Mouse (Mus musculus) erythroblast, embryonic 14.5 days (primary cell): Measurements from ENCODE around the gene Gm49450. TPM values are rescaled to one million over a fixed set of nuclear protein-coding genes. Genes with fewer than 3 reads are reported as not detected.

ENCODE experiments used
- H3K27me3 ChIP-seq: 2 replicates; pipeline ENCODE4 v1.6.1; 2012; ENCODE audit warnings: inconsistent platforms; ENCODE audit not compliant: control insufficient read depth
- H3K36me3 ChIP-seq: 2 replicates; pipeline ENCODE4 v1.6.1; 2012; ENCODE audit warnings: mild to moderate bottlenecking, inconsistent platforms; ENCODE audit not compliant: control insufficient read depth
- H3K4me1 ChIP-seq: 2 replicates; pipeline ENCODE4 v1.6.1; 2012; ENCODE audit warnings: inconsistent platforms; ENCODE audit not compliant: control insufficient read depth
- H3K4me3 ChIP-seq: replicated peaks from 2 replicates; pipeline ENCODE3; 2012; ENCODE audit warnings: moderate library complexity, mild to moderate bottlenecking, inconsistent platforms
- H3K9me3 ChIP-seq: 2 replicates; pipeline ENCODE4 v1.6.1; 2012; ENCODE audit warnings: low read length, inconsistent platforms, mixed read lengths; ENCODE audit not compliant: control insufficient read depth
- GATA1 ChIP-seq: IDR thresholded peaks from 2 replicates; pipeline ENCODE4 v1.6.1; 2012; ENCODE audit warnings: low read length, inconsistent platforms, mixed read lengths
- TAL1 ChIP-seq: IDR thresholded peaks from 3 replicates; pipeline ENCODE4 v1.6.1; 2012; ENCODE audit warnings: low read length, inconsistent platforms, mixed read lengths
- polyA plus RNA-seq: library from polyadenylated mRNA; stranded (reverse); fragments of >175 nt; gene quantifications from 2 replicates; pipeline ENCODE4 v1.2.3, GENCODE M21; 2012

Gene Gm49450
- polyA plus RNA-seq, 1 experiment = not detected

DNA sequence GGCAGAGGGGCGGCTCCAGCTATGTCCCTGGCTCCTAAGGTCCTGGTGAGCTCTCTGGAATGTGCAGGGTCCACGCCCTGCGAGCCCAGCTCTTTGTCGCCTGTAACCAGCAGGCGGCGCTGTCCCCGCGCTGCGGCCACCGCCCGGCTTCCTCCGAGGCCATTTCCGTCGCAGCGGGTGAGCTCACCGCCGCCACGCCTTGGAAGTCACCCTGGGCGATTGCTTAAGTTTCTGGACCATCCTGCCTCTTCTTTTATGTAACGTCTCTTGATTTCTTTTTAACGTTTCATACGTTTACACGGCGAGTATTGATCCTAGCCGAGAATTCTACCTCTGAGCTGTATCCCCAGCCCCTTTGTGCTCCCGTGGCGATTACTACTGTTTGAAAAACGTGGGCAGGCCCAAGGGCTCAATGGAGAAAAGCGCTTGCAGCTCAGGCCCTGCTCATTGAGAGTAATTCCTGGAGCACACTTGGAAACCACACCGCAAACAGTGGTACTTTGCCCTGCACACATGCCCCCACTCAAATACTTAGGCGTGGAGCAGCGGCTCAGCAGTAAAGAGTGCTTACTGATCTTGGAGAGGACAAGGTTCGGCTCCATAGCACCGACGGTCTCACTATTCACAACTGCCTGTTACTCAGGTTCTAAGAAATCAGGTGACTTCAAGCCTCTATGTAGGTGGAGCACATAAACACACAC, 39.9 kb upstream of the Gm49450 start:
- Histone ChIP-seq H3K36me3 (no peaks in the 10 kb centered on the region), H3K4me3 (peak overlapping the region; percentile 63), H3K27me3 (peaks cover 6% of the 10 kb centered on the region; the same call in 1 of the 2 replicates), H3K9me3 (no peaks in the 10 kb centered on the region), H3K4me1 (peaks cover 34% of the 10 kb centered on the region)
- no peak for TF ChIP-seq GATA1
- TF ChIP-seq TAL1 = no peak

DNA sequence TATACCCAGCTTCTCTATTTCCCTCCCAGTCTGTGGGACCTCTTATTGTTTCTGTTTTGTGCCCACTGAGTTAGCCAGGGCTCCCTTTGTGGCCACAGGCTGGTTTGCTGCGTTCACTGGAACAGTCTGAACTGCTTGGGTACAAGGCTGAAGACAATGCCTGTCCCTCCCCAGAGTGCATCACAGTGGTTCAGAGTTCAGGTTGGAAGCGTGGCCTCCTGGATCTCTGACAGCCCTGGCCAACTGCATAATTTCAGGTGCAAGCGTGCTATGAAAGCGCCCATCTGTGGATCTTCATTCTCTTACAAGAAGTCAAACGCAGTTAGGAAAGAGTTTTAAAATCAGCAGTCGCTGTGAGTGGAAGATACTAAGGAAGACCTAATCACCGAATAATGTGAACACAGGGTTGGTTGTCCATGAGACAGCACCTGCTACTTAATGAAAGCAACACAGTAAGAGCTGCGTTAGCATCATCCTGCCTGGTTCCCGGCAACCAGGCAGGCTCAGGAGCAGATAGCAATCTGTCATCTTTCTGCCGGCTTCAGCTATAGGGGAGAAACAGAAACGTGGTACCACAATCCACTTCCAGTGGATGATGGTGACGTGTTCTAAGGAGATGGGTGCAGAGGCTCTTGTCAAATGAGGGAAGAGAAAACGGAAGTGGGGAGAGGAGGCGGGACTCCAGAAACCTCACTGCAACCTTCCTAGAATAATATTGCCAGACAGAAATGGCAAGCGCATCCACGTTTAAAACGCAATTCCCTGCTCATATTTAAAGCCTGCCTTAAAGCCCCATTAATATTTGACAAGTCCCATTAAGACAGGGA, 38.9 kb upstream of the Gm49450 start:
- H3K4me3 ChIP-seq = peak overlapping the region; percentile 63

DNA sequence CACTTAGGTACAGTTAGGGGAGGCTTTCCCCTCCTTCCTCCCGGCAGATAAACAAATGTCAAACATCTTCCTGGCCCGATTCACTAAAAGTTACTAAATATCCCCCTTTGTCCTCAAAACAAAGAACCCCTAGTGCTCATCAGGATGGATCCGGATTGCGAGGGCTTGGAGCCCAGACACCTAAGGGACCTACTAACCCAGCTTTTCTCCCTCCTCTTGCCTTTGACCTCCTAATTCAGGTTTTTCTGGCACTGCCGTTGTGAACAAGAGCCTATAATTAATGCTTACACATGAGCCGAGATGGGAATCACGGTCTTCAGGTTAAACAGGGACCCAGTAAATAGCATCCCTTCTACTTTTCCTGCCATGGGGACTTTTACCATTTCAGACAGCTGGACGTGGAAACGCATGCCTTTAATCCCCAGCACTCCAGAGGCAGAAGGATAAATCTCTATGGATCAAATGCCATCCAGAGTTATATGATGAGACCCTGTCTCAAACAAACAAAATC, 38.2 kb upstream of the Gm49450 start:
- no peaks in the 10 kb centered on the region for H3K36me3 ChIP-seq
- TF ChIP-seq GATA1 (no peak), TAL1 (no peak)
- H3K27me3 ChIP-seq = peaks cover 11% of the 10 kb centered on the region; the same call in 1 of the 2 replicates
- H3K9me3 ChIP-seq = no peaks in the 10 kb centered on the region
- H3K4me3 ChIP-seq = no peak overlapping the region
- H3K4me1 ChIP-seq = peaks cover 24% of the 10 kb centered on the region

More for the DNA sequence above, 38.9 kb upstream of the Gm49450 start:
- Histone ChIP-seq H3K36me3 (no peaks in the 10 kb centered on the region), H3K9me3 (no peaks in the 10 kb centered on the region), H3K27me3 (peaks cover 9% of the 10 kb centered on the region; the same call in 1 of the 2 replicates), H3K4me1 (peaks cover 25% of the 10 kb centered on the region)
- no peak for TF ChIP-seq TAL1
- TF ChIP-seq GATA1 = 0 out of 2 replicates have a peak, but pooled peaks have one; percentile 11

DNA sequence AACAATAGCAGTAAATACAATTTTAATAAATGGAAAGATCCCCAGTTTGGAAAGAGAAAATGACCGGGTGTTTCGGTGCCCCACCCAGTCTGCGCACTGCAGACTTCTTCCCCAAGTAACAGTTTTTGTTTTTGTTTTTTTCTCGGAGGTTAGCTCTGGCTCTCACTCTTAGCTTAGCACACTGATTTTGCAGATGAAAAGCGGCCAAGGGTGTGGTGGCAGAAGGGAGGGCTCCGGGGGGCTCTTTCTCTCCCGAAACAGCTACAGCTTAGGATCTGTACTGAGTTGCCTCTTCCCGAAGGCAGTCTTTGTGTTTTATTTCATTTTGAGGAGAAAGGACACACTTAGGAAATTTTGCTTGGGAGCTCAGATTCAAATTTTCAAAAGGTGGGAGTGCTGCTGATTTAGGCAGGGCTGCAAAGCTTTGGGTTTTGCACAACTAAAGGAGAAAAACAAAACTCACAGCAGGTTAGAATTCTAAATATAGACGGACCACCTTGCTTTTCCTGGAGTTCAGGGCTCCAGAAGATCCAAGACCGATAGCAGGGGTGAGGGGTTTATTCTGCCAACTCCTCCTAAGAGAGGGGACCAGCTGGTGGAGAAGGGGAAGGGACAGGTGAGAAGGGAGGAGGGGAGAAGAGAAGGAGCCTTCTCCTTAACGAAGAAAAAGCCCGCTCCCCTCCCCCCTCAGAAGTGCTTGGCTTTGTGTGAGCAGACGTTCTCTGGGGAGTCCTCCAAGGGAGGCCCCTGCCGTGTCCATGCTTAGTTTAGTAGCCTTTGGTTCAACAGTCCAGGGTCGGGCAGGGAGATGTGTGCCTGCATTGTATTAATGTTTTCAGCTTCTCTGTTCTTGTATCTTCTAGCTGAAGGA, 37.6 kb upstream of the Gm49450 start:
- H3K27me3 ChIP-seq = peaks cover 11% of the 10 kb centered on the region; the same call in 1 of the 2 replicates
- peaks cover 29% of the 10 kb centered on the region for H3K4me1 ChIP-seq
- H3K9me3 ChIP-seq = no peaks in the 10 kb centered on the region
- H3K36me3 ChIP-seq = no peaks in the 10 kb centered on the region
- no peak overlapping the region for H3K4me3 ChIP-seq
- TF ChIP-seq TAL1 = no peak
- TF ChIP-seq GATA1 = no peak

DNA sequence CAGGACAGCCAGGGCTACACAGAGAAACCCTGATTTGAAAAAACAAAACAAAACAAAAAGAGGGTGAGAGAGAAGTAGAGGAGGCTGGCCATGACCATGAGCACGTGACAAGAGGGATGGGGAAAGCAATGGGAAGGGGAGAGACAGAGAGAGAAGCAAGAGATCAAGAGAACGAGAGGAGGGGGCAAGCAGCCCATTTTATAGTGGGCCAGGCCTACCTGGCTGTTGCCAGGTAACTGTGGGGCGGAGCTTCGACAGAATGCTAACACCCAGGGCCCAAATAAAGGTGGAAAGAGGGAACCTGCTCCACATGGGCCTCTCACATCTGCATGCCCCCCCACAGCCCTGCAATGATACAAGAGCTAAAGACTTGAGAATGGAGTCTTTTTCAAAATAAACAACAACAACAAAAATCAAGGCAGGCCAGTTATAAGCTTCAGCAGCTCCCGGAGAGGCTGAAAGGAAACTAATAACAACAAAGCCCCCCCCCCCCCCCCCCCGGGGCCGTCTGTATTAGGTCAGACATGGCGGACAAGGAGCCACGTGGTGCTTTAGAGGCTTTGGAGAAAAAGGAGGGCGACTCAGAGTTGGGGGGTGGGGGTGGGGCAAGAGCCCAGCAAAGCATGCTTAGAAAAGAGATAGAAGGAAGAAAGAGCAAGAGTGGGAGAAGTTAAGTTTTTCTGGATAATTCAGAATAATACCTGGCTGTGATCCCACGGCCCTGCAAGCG, 36.5 kb upstream of the Gm49450 start:
- Histone ChIP-seq H3K4me1 (peaks cover 39% of the 10 kb centered on the region), H3K36me3 (no peaks in the 10 kb centered on the region), H3K4me3 (no peak overlapping the region), H3K9me3 (no peaks in the 10 kb centered on the region), H3K27me3 (peaks cover 11% of the 10 kb centered on the region; the same call in 1 of the 2 replicates)
- TF ChIP-seq TAL1 (no peak), GATA1 (no peak)

DNA sequence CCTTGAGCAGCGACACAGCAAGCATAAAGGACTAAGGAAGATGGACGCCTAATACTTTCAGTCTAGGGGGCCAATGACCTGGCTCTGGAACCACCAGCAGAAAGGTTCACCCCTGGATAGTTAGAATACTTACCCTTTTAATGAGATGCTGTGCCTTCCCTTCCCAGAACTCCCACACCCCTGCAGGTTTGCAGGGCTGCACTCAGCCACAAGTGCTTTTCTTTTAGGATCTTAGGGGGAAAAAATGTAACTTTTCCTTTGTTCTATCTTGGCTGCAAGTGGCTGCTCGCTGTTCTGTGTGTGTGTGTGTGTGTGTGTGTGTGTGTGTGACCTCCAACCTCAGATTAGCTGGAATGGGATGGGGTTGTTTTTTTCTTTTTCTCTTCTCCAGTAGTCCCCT, 35.4 kb upstream of the Gm49450 start:
- Histone ChIP-seq H3K9me3 (no peaks in the 10 kb centered on the region), H3K4me1 (peaks cover 43% of the 10 kb centered on the region), H3K27me3 (peaks cover 11% of the 10 kb centered on the region; the same call in 1 of the 2 replicates), H3K36me3 (no peaks in the 10 kb centered on the region), H3K4me3 (no peak overlapping the region)
- TF ChIP-seq GATA1 (no peak), TAL1 (no peak)

DNA sequence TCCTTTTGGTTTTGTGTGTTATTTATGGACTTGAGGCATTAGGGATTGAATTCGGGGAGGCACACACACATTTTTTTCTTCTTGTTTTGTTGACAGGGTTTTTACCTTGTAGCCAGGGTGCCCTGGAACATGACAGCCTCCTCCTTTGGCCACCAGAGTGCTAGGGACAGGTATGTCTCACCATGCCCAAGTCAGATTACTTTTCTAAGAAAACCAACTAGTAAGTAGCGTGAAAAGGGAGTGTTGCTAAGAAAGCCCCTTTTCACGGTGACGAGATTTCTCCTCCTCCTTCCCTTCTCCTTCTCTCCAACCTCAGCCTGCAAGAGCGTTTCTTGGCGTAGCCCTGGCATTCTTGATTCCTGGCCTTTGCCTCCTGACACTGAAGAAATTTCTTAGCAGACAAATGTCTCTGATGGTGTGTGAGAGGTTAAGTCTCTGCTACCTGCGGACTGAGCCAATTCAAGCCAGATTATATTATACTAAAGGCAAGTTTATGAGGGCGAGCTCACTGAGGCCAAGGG, 34.4 kb upstream of the Gm49450 start:
- H3K4me3 ChIP-seq = no peak overlapping the region
- peaks cover 40% of the 10 kb centered on the region for H3K4me1 ChIP-seq
- no peaks in the 10 kb centered on the region for H3K36me3 ChIP-seq
- TF ChIP-seq GATA1 = no peak
- no peak for TF ChIP-seq TAL1
- peaks cover 11% of the 10 kb centered on the region; the same call in 1 of the 2 replicates for H3K27me3 ChIP-seq
- no peaks in the 10 kb centered on the region for H3K9me3 ChIP-seq
